Mouse (Mus musculus): Measurements from ENCODE around the gene Plagl2.

DNA sequence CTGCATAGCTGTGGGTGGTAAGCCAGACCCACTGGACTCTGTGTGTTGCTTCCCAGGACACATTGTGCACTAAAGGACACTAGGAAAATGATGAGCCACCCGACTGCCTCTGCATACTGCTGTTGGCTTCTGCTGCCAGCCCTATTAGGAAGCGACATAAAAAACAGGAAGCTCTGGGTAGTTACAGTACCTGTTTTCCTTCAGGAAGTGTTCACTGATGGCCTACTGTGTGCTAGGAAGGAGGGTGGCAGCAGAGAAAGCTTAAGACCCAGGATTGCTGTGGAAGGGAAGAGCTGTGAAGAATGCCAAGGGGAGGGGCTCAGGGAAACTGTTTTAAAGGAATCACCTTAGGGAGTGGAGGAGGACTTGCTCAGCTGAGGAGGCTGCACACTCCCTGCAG, 26.1 kb upstream of the Plagl2 start:
- no peak for TF ChIP-seq CTCF (IDR thresholded peaks at IDR 0.05; ENCODE audit: borderline replicate concordance, insufficient read depth, low read length)
- TF ChIP-seq POLR2A (IDR thresholded peaks at IDR 0.05; ENCODE audit: low read depth, low read length) = no peak

Data from embryonic fibroblast, embryonic 13.5 days (primary cell).